Mouse (Mus musculus): ENCODE data around the gene Cd164.

The Cd164 gene

GRCm38 (mm10) chr10:41546396-41547165 is 27.4 kb downstream of the Cd164 start:
- no peak for DNase-seq (ENCODE audit: low spot score in 2 of 2)

GRCm38 (mm10) chr10:41550711-41551110 is 31.5 kb downstream of the Cd164 start:
- DNase-seq (ENCODE audit: low spot score in 2 of 2): no peak

DNA sequence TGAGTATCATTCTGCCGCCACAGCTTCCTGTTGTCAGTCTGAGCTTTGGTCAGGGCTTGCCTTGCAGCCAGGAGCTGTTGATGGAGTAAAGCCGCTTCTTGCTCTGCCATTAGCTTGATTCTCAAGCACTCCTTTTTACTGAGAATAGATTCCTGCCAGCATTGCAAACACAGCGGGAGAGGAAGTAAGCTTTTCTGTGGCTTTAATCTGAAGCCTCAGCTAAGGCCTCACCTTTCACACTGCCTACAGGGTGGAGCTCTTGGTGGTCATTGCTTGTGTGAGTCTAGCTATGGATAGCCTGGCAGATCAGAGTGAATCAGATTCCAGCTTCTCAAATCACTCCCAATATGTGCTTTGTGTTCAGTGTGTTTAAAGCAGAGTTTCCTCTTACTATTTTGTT is 33.1 kb downstream of the Cd164 start:
- no peak for DNase-seq (ENCODE audit: low spot score in 2 of 2)

- no peak for DNase-seq (ENCODE audit: low spot score in 2 of 2)
Measured at GRCm38 (mm10) chr10:41552847-41553589, 33.8 kb downstream of the Cd164 start.

- DNase-seq (ENCODE audit: low spot score in 2 of 2): no peak
Measured at GRCm38 (mm10) chr10:41553711-41554110, 34.5 kb downstream of the Cd164 start.

DNA sequence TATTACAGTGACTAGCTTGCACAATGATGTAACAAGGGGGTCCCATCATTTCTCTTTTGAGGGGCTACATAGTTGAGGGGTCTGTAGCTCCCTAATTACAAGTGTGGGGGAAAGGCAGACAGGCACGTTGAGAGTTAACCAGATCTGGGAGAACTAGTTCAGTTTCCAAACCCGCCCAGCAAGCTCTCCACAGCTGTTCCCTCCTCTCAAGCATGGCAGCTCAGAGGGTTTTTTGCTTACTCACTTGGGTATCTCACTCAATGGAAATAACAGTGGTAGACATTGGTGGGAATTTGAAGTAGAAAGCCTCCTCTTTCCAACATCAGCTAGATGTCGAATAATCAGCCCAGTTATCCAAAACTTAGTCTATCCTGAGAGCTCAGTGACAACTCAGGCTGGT is 35.9 kb downstream of the Cd164 start:
- no peak for DNase-seq (ENCODE audit: low spot score in 2 of 2)

GRCm38 (mm10) chr10:41558401-41558800 is 39.2 kb downstream of the Cd164 start:
- no peak for DNase-seq (ENCODE audit: low spot score in 2 of 2)

DNA sequence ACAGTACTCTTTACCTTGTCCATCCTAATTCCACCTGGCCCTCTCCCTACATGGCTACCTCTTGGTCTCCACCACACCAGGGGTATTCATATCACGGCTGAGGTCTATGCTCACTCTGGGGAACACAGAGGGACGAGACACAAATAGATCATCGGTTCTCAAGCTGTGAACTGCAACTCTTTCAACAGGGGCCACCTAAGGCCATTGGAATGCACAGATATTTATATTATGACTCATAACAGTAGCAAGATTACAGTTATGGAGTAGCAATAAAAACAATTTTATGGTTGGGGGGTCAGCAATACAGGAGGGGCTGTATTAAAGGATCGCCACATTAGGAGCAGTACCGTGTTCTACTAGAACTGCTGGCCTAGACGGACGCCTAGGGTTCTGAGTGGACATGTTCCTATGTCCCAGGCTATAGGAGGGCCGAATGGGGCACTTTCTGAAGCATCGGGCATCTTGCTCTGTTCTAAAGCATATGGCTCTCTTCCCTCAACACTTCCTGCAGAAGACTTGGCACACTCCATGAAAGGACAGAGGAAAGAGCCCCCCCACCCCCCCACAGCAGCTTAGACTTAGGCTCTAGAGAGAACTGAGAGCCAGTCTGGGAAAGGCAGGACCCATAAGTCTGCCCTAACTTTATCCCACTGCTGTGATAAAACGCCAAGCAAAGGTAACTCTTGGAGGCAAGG is 42.6 kb downstream of the Cd164 start:
- DNase-seq (ENCODE audit: low spot score in 2 of 2): no peak

GRCm38 (mm10) chr10:41565141-41565540 is 45.9 kb downstream of the Cd164 start:
- DNase-seq (ENCODE audit: low spot score in 2 of 2): no peak

DNA sequence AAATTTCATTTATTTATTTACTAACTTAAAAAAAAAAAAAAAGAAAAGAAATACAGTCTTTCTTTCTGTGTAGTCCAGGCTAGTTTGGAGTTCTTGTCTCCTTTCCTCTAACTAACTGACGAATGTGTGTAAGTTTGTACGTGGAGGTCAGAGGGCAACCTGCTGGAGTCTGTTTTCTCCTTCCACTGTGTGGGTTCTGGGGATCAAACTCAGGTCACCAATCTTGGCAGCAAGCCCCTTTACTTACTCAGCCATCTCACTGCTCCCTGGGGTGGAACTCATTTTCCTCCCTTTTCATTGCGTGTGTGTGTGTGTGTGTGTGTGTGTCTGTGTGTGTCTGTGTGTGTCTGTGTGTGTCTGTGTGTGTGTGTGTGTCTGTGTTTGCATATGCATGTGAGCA is 49.1 kb downstream of the Cd164 start:
- no peak for DNase-seq (ENCODE audit: low spot score in 2 of 2)

DNA sequence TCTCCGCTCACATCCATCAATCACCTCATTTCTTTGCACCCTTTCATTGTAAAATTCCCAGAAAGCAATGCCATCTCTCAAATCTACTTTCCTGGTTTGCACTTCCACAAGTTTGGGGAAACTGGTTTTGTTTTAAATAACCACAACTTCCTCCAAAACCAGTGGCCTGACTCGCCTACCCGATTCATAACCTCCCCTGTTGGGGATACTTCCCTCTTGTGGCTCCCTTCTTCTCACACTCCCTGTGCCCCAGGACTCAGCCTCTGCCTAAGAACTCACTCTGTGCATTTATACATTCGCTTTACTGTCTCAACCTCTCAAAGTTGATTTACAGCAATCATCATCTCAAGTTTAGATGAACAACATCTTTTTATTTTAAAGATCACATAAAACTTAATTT is 51.9 kb downstream of the Cd164 start:
- no peak for DNase-seq (ENCODE audit: low spot score in 2 of 2)

GRCm38 (mm10) chr10:41572274-41572673 is 53.1 kb downstream of the Cd164 start:
- DNase-seq (ENCODE audit: low spot score in 2 of 2): no peak

DNA sequence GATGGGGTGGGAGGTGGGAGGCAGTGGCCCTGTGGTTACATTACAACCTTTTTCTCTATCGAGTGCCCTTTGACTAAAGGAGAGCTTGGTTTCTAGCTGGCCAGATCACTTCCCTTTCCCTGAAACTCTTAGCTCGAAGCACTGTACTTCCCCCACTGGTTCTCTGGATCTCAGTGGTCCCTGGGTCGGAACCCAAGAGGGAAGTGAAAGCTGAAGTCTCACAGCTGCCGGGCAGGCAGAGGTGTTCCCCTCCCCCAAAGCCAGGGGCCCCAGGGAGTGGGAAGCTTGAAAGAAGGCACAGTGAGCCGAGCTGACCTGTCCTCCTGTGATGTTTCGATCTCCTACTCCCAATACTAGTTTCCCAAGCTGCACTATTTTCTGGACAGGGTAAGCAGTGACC is 54.0 kb downstream of the Cd164 start:
- peak; percentile 19 to 26 for DNase-seq (ENCODE audit: low spot score in 2 of 2)

- DNase-seq (ENCODE audit: low spot score in 2 of 2): no peak
Measured at GRCm38 (mm10) chr10:41575451-41576327, 56.5 kb downstream of the Cd164 start.

DNA sequence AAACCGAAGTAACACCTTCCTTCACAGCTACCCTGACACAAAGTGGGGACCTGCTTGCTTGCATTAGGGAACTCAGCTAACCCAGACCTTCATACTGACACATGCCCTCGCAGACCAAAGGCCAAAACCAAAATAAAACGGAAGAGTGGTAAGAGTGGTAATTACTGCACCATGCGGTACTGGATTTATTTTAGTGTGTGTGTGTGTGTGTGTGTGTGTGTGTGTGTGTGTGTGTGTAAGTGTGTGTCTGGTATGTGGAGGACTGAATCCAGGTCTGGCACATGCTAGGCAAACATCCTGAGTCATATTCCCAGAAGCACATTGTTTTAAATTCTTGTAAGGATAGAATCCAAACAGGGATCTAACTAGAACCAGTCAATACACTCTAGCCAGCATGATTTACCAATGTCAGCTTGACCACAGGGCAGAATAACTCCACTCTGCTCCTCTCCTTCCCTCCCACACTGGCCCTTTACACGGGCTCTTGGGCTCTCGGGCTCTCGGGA is 57.2 kb downstream of the Cd164 start:
- no peak for DNase-seq (ENCODE audit: low spot score in 2 of 2)

GRCm38 (mm10) chr10:41578541-41578940 is 59.3 kb downstream of the Cd164 start:
- DNase-seq (ENCODE audit: low spot score in 2 of 2): no peak

DNA sequence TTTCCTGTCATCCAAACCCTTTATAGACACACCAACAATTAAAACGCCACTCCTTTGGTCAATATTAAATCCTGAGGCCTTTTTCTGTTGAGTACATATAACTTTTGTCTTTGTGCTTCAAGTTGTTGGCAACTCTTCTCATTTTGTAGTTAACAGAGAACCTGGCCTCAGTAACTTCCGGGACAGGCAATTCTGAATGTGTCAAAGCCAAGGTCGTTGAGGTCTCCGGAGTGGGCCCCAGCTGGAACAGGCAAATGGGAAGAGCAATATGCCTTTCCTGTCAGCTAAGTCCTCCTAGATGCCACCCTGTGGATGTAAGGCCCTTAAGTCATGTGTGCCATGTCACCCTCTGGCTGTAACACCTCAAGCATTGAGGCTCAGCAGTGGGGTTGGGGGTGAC is 61.2 kb downstream of the Cd164 start:
- no peak for DNase-seq (ENCODE audit: low spot score in 2 of 2)

All from frontal cortex, postnatal 10 days (tissue).